Mouse (Mus musculus) hindbrain, embryonic 10.5 days (tissue): Measurements from ENCODE around the gene Eif4g3. TPM values are rescaled to one million over a fixed set of nuclear protein-coding genes. Genes with fewer than 3 reads are reported as not detected.

ENCODE experiments used
- DNase-seq: peaks from one replicate; pipeline ENCODE4 v3.0.0-alpha.2; 2017; ENCODE audit warnings: low spot score
- H3K27ac ChIP-seq: fragments of 300-500 bp; sonication (generic); 2 replicates; pipeline ENCODE4 v1.5.1; 2016; ENCODE audit warnings: mild to moderate bottlenecking, moderate library complexity
- H3K27me3 ChIP-seq: fragments of 300-500 bp; sonication (generic); 2 replicates; pipeline ENCODE4 v1.6.1; 2016; ENCODE audit warnings: mild to moderate bottlenecking; ENCODE audit not compliant: poor library complexity, insufficient read depth, severe bottlenecking
- H3K36me3 ChIP-seq: fragments of 300-500 bp; sonication (generic); 2 replicates; pipeline ENCODE4 v1.6.1; 2016; ENCODE audit warnings: mild to moderate bottlenecking, moderate library complexity
- H3K4me1 ChIP-seq: fragments of 300-500 bp; sonication (generic); replicated peaks from 2 replicates; pipeline ENCODE4 v1.6.1; 2016; ENCODE audit warnings: mild to moderate bottlenecking
- H3K4me3 ChIP-seq: fragments of 300-500 bp; sonication (generic); 2 replicates; pipeline ENCODE4 v1.5.1; 2016; ENCODE audit warnings: mild to moderate bottlenecking, moderate library complexity
- H3K9me3 ChIP-seq: fragments of 300-500 bp; sonication (generic); 2 replicates; pipeline ENCODE4 v1.6.1; 2016; ENCODE audit warnings: mild to moderate bottlenecking, moderate library complexity
- WGBS: fragments of 180-500 bp; shearing (Covaris S2); methylation state at CpG from one replicate; pipeline ENCODE4 v1.1.7; 2016; 5-methylcytosine and 5-hydroxymethylcytosine counted together
- polyA plus RNA-seq: library from polyadenylated mRNA; unstranded; fragments of >200 nt; fragmentation: Nextera tagmentation; extraction: Ambion mirVana; gene quantifications from 2 replicates; pipeline ENCODE4 v1.2.1, GENCODE M21; 2016

The Eif4g3 gene
- polyA plus RNA-seq, 1 experiment from 2014 or later = 42.4 TPM

GRCm38 (mm10) chr4:138104967-138105366 is 112.1 kb downstream of the Eif4g3 start:
- no peak for DNase-seq
- Histone ChIP-seq H3K4me3 (no peak overlapping the region), H3K27ac (no peak overlapping the region), H3K27me3 (no peaks in the 10 kb centered on the region), H3K4me1 (peaks cover 18% of the 10 kb centered on the region), H3K9me3 (no peaks in the 10 kb centered on the region), H3K36me3 (peaks cover 100% of the 10 kb centered on the region)
- WGBS = 95% methylated on average over 3 of the region's 3 CpGs

- DNase-seq = peak; percentile 23
- 91% methylated on average over 7 of the region's 7 CpGs for WGBS
- Histone ChIP-seq H3K4me3 (no peak overlapping the region), H3K27ac (no peak overlapping the region), H3K9me3 (no peaks in the 10 kb centered on the region), H3K4me1 (peaks cover 18% of the 10 kb centered on the region), H3K27me3 (no peaks in the 10 kb centered on the region), H3K36me3 (peaks cover 97% of the 10 kb centered on the region)
Observed at GRCm38 (mm10) chr4:138107441-138108409, 114.9 kb downstream of the Eif4g3 start.

GRCm38 (mm10) chr4:138108541-138108940 is 115.7 kb downstream of the Eif4g3 start:
- no peak for DNase-seq
- WGBS = 80% methylated on average over 2 of the region's 2 CpGs
- no peak overlapping the region for H3K27ac ChIP-seq
- no peak overlapping the region for H3K4me3 ChIP-seq
- H3K27me3 ChIP-seq = no peaks in the 10 kb centered on the region
- peaks cover 97% of the 10 kb centered on the region for H3K36me3 ChIP-seq
- no peaks in the 10 kb centered on the region for H3K9me3 ChIP-seq
- peaks cover 18% of the 10 kb centered on the region for H3K4me1 ChIP-seq

DNA sequence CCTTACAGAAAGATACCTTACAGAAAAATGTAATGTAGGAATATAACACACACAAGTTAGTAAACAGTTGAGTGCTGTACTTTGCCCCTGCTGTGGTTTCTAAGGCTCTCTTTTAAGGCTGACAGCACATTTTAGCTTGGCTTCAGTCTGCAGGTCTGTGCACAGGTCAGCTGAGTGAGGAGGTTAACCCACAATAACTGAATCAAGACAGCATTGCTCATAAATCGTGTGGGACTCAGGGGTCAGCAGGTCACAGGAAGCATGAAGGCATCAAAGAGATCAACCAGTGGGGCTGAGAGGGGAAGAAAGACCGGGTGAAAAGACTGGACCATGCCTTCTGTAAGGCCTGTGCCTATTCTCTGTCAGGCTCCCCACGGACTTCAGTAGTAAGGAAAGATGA is 116.5 kb downstream of the Eif4g3 start:
- no peaks in the 10 kb centered on the region for H3K9me3 ChIP-seq
- no peak for DNase-seq
- no peaks in the 10 kb centered on the region for H3K27me3 ChIP-seq
- H3K4me1 ChIP-seq = peaks cover 18% of the 10 kb centered on the region
- no peak overlapping the region for H3K27ac ChIP-seq
- WGBS = 37% methylated on average over 3 of the region's 3 CpGs
- peaks cover 97% of the 10 kb centered on the region for H3K36me3 ChIP-seq
- H3K4me3 ChIP-seq = no peak overlapping the region

GRCm38 (mm10) chr4:138111858-138112257 is 119.0 kb downstream of the Eif4g3 start:
- Histone ChIP-seq H3K9me3 (no peaks in the 10 kb centered on the region), H3K36me3 (peaks cover 97% of the 10 kb centered on the region), H3K4me3 (no peak overlapping the region), H3K4me1 (peaks cover 18% of the 10 kb centered on the region), H3K27me3 (no peaks in the 10 kb centered on the region), H3K27ac (no peak overlapping the region)
- WGBS = 82% methylated on average over 5 of the region's 5 CpGs
- no peak for DNase-seq

GRCm38 (mm10) chr4:138119740-138120139 is 126.9 kb downstream of the Eif4g3 start:
- DNase-seq = peak; percentile 27
- Histone ChIP-seq H3K36me3 (peaks cover 87% of the 10 kb centered on the region), H3K27ac (no peak overlapping the region), H3K4me1 (no peaks in the 10 kb centered on the region), H3K4me3 (no peak overlapping the region), H3K9me3 (no peaks in the 10 kb centered on the region), H3K27me3 (no peaks in the 10 kb centered on the region)
- WGBS = 64% methylated on average over 10 of the region's 10 CpGs

DNA sequence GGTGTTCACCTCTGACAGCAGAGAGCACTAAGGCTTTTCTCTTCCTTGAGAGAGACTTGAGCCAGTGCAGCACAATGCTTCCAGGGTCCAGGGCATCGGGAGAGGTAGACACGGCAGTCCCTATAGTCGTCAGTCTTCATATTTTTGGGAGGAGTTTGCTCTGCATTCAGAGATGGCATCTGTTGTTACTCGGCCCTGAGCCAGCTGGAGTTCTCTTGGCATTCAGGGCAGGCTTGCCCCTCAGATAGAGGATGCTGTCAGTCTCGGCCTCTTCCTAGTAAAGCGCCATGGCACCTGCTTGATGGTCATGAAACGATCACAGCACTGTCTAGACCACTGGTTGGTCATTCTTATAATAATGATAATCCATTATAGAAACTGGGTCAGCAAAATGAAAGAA is 131.2 kb downstream of the Eif4g3 start:
- Histone ChIP-seq H3K36me3 (peaks cover 89% of the 10 kb centered on the region), H3K27ac (no peak overlapping the region), H3K9me3 (no peaks in the 10 kb centered on the region), H3K27me3 (no peaks in the 10 kb centered on the region), H3K4me3 (no peak overlapping the region), H3K4me1 (no peaks in the 10 kb centered on the region)
- no peak for DNase-seq
- WGBS = 94% methylated on average over 7 of the region's 7 CpGs

DNA sequence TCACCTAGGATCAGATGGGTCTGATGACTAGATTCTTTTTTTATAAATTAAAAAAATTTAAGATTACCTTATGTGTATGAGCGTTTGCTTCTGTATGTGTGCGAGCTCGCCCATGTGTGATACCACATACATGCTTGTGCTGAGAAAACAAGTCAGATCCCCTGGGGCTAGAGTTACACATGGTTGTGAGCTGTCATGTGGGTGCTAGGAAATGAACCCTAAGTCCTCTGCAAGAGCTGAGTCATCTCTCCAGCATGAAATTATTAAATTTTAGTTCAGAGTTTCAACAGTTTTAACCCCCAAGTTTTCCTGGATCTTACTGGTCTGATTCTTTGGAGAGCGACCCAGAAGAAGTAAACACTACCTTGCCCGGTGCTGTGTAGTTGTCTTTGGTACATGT is 134.5 kb downstream of the Eif4g3 start:
- no peaks in the 10 kb centered on the region for H3K4me1 ChIP-seq
- no peak overlapping the region for H3K4me3 ChIP-seq
- peaks cover 91% of the 10 kb centered on the region for H3K36me3 ChIP-seq
- no peak overlapping the region for H3K27ac ChIP-seq
- no peaks in the 10 kb centered on the region for H3K9me3 ChIP-seq
- no peaks in the 10 kb centered on the region for H3K27me3 ChIP-seq
- DNase-seq = no peak
- WGBS = 96% methylated on average over 5 of the region's 5 CpGs

DNA sequence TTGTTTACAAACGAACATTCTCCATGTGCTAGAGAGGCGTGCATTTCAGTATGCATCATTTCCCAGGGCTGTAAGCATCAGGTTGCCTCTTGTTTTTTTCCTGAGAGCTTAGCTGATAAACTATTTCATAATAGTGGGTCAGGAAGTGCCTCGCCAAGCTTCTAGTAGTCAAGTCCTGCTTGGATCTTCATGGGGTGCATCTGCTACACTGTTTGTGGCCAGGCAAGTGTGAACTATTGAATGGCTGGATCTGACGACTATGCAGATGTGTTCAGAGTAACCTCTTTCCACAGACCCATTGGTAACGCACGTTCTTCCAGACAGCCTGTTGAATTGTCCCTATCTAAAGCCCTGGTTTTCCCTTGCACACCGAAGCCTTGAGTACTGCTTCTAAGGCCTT is 135.0 kb downstream of the Eif4g3 start:
- no peak for DNase-seq
- no peak overlapping the region for H3K4me3 ChIP-seq
- H3K4me1 ChIP-seq = no peaks in the 10 kb centered on the region
- no peaks in the 10 kb centered on the region for H3K27me3 ChIP-seq
- H3K9me3 ChIP-seq = no peaks in the 10 kb centered on the region
- 88% methylated on average over 7 of the region's 7 CpGs for WGBS
- no peak overlapping the region for H3K27ac ChIP-seq
- peaks cover 93% of the 10 kb centered on the region for H3K36me3 ChIP-seq

DNA sequence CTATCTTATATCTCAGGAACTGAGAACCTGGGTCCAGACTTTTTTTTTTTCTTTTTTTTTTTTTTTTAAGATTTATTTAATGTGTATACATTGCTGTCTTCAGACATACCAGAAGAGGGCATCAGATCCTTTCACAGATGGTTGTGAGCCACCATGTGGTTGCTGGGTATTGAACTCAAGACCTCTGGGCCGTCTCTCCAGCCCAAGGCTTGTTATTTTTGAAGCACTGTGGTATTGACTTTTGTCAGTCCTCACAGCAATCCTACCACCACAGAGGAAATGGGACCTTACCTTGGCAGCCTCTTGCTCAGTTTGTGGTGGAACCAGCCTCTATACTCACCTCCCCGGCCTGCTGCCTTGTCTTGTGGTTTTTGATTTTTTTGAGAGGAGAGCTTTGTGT is 137.3 kb downstream of the Eif4g3 start:
- Histone ChIP-seq H3K27me3 (no peaks in the 10 kb centered on the region), H3K27ac (no peak overlapping the region), H3K36me3 (peaks cover 95% of the 10 kb centered on the region), H3K4me3 (no peak overlapping the region), H3K4me1 (no peaks in the 10 kb centered on the region), H3K9me3 (no peaks in the 10 kb centered on the region)
- 83% methylated on average over 2 of the region's 2 CpGs for WGBS
- DNase-seq = no peak

GRCm38 (mm10) chr4:138131226-138131625 is 138.4 kb downstream of the Eif4g3 start:
- Histone ChIP-seq H3K27ac (no peak overlapping the region), H3K27me3 (no peaks in the 10 kb centered on the region), H3K4me1 (0 out of 2 replicates have a peak, but pooled peaks cover 1% of the 10 kb centered on the region), H3K36me3 (peaks cover 88% of the 10 kb centered on the region), H3K9me3 (no peaks in the 10 kb centered on the region), H3K4me3 (no peak overlapping the region)
- no peak for DNase-seq
- 84% methylated on average over 9 of the region's 9 CpGs for WGBS

- no peak overlapping the region for H3K27ac ChIP-seq
- no peak for DNase-seq
- H3K4me1 ChIP-seq = peaks cover 4% of the 10 kb centered on the region; the same call in 1 of the 2 replicates
- WGBS = 90% methylated on average over 3 of the region's 3 CpGs
- H3K4me3 ChIP-seq = no peak overlapping the region
- no peaks in the 10 kb centered on the region for H3K27me3 ChIP-seq
- H3K36me3 ChIP-seq = peaks cover 85% of the 10 kb centered on the region
- H3K9me3 ChIP-seq = no peaks in the 10 kb centered on the region
Observed at GRCm38 (mm10) chr4:138131716-138132115, 138.9 kb downstream of the Eif4g3 start.

DNA sequence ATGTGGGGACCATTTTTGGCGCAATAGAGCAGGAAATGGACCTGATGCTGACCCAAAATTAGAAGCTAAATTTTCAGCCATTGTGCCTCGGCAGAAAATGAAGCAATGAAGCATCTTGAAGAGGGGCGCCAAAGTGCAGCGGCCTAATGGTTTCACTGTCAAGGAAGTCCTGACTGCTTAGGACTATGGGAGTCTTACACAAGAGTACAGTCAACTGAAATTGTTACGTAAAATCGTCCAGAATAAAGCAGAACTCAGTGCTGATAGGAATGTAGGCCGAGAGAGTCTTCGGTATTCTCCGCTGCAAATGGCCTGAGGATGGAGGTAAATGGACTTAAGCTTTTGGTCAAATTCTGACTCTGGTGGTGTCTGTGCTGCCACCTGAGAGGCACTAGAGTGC is 140.5 kb downstream of the Eif4g3 start:
- peaks cover 82% of the 10 kb centered on the region for H3K36me3 ChIP-seq
- H3K27me3 ChIP-seq = no peaks in the 10 kb centered on the region
- H3K4me1 ChIP-seq = peaks cover 10% of the 10 kb centered on the region
- DNase-seq = no peak
- no peaks in the 10 kb centered on the region for H3K9me3 ChIP-seq
- H3K27ac ChIP-seq = no peak overlapping the region
- 95% methylated on average over 9 of the region's 9 CpGs for WGBS
- no peak overlapping the region for H3K4me3 ChIP-seq
